15 mouse cellular contexts compared by ENCODE assay signal in the genomic region with DNA sequence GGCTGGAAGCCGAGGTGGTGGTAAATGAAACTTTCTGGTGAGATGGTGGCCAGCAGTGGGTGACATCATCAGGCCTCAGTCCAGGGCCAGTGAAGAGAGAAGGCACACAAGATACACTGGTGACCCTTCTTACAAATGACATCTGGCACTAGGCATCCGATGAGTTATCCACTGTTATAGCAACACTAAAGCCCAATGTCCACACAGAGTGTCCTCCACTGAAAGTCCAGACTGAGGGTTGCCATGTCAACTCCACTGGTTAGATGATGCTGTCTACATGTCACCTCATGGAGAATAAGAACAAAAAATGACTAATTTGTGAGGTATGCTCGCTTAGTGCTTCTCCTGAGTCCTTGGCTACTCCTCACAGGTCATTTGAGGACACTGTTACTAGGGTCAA.
DNase-seq lines count a peak whose midpoint lies in the region; ATAC-seq and TF ChIP-seq lines count a peak whose summit lies in the region.
"Had no signal": no experiment of that assay in that cellular context is flagged by ENCODE, and none has a peak within 500 bp of the region (broad histone marks: within the 10 kb centered on the region; RNA-seq: fewer than 3 reads in every experiment).

No protein-coding gene starts in this region.

- TF ChIP-seq CTCF in Patski (IDR thresholded peaks at IDR 0.05): no peak

- peak; percentile 30 to 36 for DNase-seq in adrenal gland, postnatal 36 days
- DNase-seq in adrenal gland, postnatal 10 days: no peak
- DNase-seq in lung, postnatal 25 days (ENCODE audit: low spot score): peak; percentile 42
- no peak for DNase-seq in lung, postnatal 4 days
- peak; percentile 65 for DNase-seq in 3T3-L1 (ENCODE audit: low read depth, low spot score)
- DNase-seq in Patski (ENCODE audit: low read depth, low spot score): peak; percentile 17
- no peak for DNase-seq in layer of hippocampus, postnatal 10 days (ENCODE audit: low spot score in 2 of 2)
- DNase-seq: cerebellum, adult 18-20 months; cerebellum, adult 9-11 months; cerebellum, postnatal 36 days; heart, postnatal 4 days; kidney, adult 18-20 months had no signal

- CTCF ChIA-PET in Patski (lab: Charles Lee): no interaction called here

- H3K27me3 ChIP-seq in Patski: no peaks in the 10 kb centered on the region
- H3K27me3 ChIP-seq: forebrain, embryonic 13.5 days; hindbrain, embryonic 12.5 days had no signal

- peak; percentile 65 for ATAC-seq in Patski
- ATAC-seq: forebrain, embryonic 13.5 days; hindbrain, postnatal 0 days had no signal

- in situ Hi-C loops in Patski (cut with MboI; ENCODE audit: low pct_unique_long_range_greater_than_20kb): no loop called here

- POLR2A ChIA-PET in Patski (lab: Charles Lee): no interaction called here

Comparison
In these comparisons a context has a peak if more than half of its experiments do, and no peak if none do; other contexts are left out.
1. DNase-seq: peak in adrenal gland, postnatal 36 days (2 of 2), lung, postnatal 25 days (single experiment), 3T3-L1 (single experiment) and Patski (single experiment); none in adrenal gland, postnatal 10 days (single experiment), lung, postnatal 4 days (0 of 2) and layer of hippocampus, postnatal 10 days (0 of 2).